Mouse (Mus musculus) layer of hippocampus, adult 6 months (tissue): Measurements from ENCODE around the gene Me3. TPM values are rescaled to one million over a fixed set of nuclear protein-coding genes. Genes with fewer than 3 reads are reported as not detected.

Source experiments
- long read RNA-seq, 2 experiments: library from polyadenylated mRNA; unstranded; transcript quantifications; one replicate each; pipeline ENCODE4 v2.0.0; 2019 to 2020
- polyA plus RNA-seq: library from polyadenylated mRNA; unstranded; fragments of <200 nt; fragmentation: Nextera tagmentation; gene quantifications from 2 replicates; pipeline ENCODE4 v1.2.3, GENCODE M21; 2021

The Me3 gene
- polyA plus RNA-seq = 67.8 and 68.8 TPM in 2 replicates
- long read RNA-seq, experiment 1, full-length matches to known transcripts = 43 of 108 reads
- long read RNA-seq, experiment 1, partial matches to known transcripts = 32 of 108 reads
- long read RNA-seq, experiment 1, other reads (novel, unspliced or antisense) = 33 of 108 reads
- long read RNA-seq, experiment 2, full-length matches to known transcripts = 138 of 355 reads
- long read RNA-seq, experiment 2, partial matches to known transcripts = 86 of 355 reads
- long read RNA-seq, experiment 2, other reads (novel, unspliced or antisense) = 131 of 355 reads

DNA sequence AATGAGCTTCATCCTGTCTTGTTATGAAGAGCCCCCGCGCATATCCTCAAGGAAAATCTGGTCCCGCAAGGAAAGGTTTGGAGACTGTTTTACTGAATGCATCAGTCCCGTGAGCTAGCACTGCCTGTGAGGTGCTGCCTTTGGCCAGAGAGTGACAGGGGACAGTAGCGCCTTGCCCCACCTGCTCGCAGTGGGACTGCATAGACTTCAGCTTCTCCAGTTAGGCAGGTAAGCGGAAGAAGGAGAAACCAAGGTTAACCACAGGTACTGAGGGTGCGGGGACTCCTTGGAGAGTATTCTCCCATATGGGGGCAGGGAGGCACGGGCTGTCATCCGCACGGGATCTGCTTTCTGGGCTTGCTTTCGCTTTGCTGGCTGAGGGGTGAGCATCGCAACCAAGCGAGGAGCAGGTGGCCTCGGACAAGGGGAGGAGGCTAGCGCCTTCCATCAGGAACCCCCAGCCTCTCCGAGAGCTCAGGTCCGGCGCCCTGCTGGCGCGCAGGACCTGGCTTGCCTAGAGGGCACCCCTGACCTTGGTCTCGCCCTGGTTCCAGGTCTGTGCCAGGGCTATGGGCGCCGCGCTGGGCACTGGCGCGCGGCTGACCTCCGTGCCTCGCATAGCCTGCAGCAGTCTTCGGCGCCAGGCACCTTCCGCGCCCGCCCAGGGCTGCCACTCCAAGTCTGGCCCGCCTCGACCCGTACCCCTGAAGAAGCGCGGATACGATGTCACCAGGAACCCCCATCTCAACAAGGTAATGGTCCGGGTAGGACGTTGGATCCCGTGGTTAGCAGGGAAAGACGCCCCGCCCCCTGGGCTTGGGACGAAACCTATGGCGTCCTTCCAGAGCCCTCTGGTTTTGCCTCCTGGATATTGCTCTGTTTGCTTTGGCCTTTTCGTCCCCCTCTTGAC, at the start of gene Me3:
Gene Me3, plus strand, starts transcription at position 51 of the 910 bp plus-strand sequence.

GRCm38 (mm10) chr7:89903442-89904343, 271.5 kb downstream of the Me3 start, which contains the start of gene Ccdc81:
Ccdc81 (minus strand) TSS chr7:89903629.

Other genes starting within 250 kb of the Me3 start
- gene Tmem135, start 228.2 kb upstream of the Me3 start, polyA plus RNA-seq = 38.6 and 58.3 TPM in 2 replicates
- 1.7 and 3.3 TPM in 2 replicates for gene Fzd4, start 228.0 kb upstream of the Me3 start, polyA plus RNA-seq
- 21.0 and 21.2 TPM in 2 replicates for gene Prss23, start 105.2 kb upstream of the Me3 start, polyA plus RNA-seq